ENCODE assay signal across 25 mouse cellular contexts in genomic region chr13:56387374-56387773, GRCm38 (mm10). TPM values are rescaled to one million over a fixed set of nuclear protein-coding genes. Genes with fewer than 3 reads are reported as not detected.
DNase-seq lines count a peak whose midpoint lies in the region; ATAC-seq and TF ChIP-seq lines count a peak whose summit lies in the region.
"Had no signal": no experiment of that assay in that cellular context is flagged by ENCODE, and none has a peak within 500 bp of the region (broad histone marks: within the 10 kb centered on the region; RNA-seq: fewer than 3 reads in every experiment).

No protein-coding gene starts in this region.

- no peak for TF ChIP-seq CTCF in heart, adult 2 months (IDR thresholded peaks at IDR 0.05)
- no peak for TF ChIP-seq CTCF in liver, postnatal 0 days (IDR thresholded peaks at IDR 0.05; ENCODE audit: low read depth)
- no peak for TF ChIP-seq CTCF in hindbrain, postnatal 0 days (IDR thresholded peaks at IDR 0.05; ENCODE audit: low read depth)

- H3K9me3 ChIP-seq in heart, embryonic 12.5 days (replicated peaks): no peaks in the 10 kb centered on the region
- no peaks in the 10 kb centered on the region for H3K9me3 ChIP-seq in intestine, embryonic 16.5 days (ENCODE audit: control insufficient read depth, low read length)
- no peaks in the 10 kb centered on the region for H3K9me3 ChIP-seq in liver, postnatal 0 days (ENCODE audit: low read length)
- no peaks in the 10 kb centered on the region for H3K9me3 ChIP-seq in hindbrain, postnatal 0 days (ENCODE audit: low read length)
- H3K9me3 ChIP-seq: embryonic facial prominence, embryonic 10.5 days; neural tube, embryonic 12.5 days had no signal

- peak; percentile 29 to 39 for DNase-seq in heart, adult 2 months
- peak; percentile 24 to 40 for DNase-seq in kidney, postnatal 4 days
- DNase-seq in kidney, postnatal 14 days: no peak
- peak; percentile 11 for DNase-seq in lung, postnatal 36 days
- no peak for DNase-seq in liver, postnatal 0 days
- no peak for DNase-seq in hindbrain, postnatal 0 days (ENCODE audit: low spot score)
- DNase-seq: adrenal gland, postnatal 10 days; B cell, adult 2 months; cerebellum, adult 18-20 months; kidney, adult 8-10 months; left cerebral cortex, postnatal 4 days; right cerebral cortex, postnatal 14 days; thymus, postnatal 36 days had no signal

- no peak overlapping the region for H3K4me2 ChIP-seq in heart, embryonic 12.5 days
- no peak overlapping the region for H3K4me2 ChIP-seq in intestine, embryonic 16.5 days (ENCODE audit: low read depth, low read length)
- H3K4me2 ChIP-seq in liver, postnatal 0 days (ENCODE audit: low read depth, low read length): no peak overlapping the region
- no peak overlapping the region for H3K4me2 ChIP-seq in hindbrain, postnatal 0 days (ENCODE audit: low read depth, low read length)
- H3K4me2 ChIP-seq: hindbrain, embryonic 13.5 days; liver, embryonic 11.5 days; neural tube, embryonic 12.5 days had no signal

- ATAC-seq in heart, embryonic 12.5 days (ENCODE audit: insufficient number of reproducible peaks, low FRiP score): no peak
- peak; percentile 31; the same call in 1 of the 2 replicates for ATAC-seq in intestine, embryonic 16.5 days
- ATAC-seq in liver, postnatal 0 days: no peak
- no peak for ATAC-seq in hindbrain, postnatal 0 days

- H3K79me2 ChIP-seq in heart, adult 2 months (replicated peaks; ENCODE audit: control insufficient read depth, insufficient read depth, low read length): no peaks in the 10 kb centered on the region

- H3K36me3 ChIP-seq in heart, adult 2 months (ENCODE audit: control insufficient read depth, insufficient read depth, low read length): no peaks in the 10 kb centered on the region
- H3K36me3 ChIP-seq in heart, embryonic 12.5 days: no peaks in the 10 kb centered on the region
- H3K36me3 ChIP-seq in intestine, embryonic 16.5 days (ENCODE audit: control insufficient read depth, insufficient read depth, low read length): no peaks in the 10 kb centered on the region
- no peaks in the 10 kb centered on the region for H3K36me3 ChIP-seq in liver, postnatal 0 days (replicated peaks; ENCODE audit: insufficient read depth, low read length)
- no peaks in the 10 kb centered on the region for H3K36me3 ChIP-seq in hindbrain, postnatal 0 days (ENCODE audit: insufficient read depth, low read length)
- H3K36me3 ChIP-seq: embryonic facial prominence, embryonic 10.5 days; hindbrain, embryonic 13.5 days; neural tube, embryonic 12.5 days had no signal

- WGBS in heart, adult 2 months: 67% methylated on average over 5 of the region's 5 CpGs
- WGBS in heart, embryonic 12.5 days: 75% methylated on average over 5 of the region's 5 CpGs
- 41% methylated on average over 5 of the region's 5 CpGs for WGBS in intestine, embryonic 16.5 days
- 38% methylated on average over 5 of the region's 5 CpGs for WGBS in liver, postnatal 0 days (ENCODE audit: insufficient replicate concordance)
- WGBS in hindbrain, postnatal 0 days: 85% methylated on average over 5 of the region's 5 CpGs

- TF ChIP-seq EP300 in heart, adult 2 months (IDR thresholded peaks at IDR 0.05; ENCODE audit: insufficient read depth, low read depth, low read length): no peak
- no peak for TF ChIP-seq EP300 in liver, postnatal 0 days (IDR thresholded peaks at IDR 0.05; ENCODE audit: low read depth)

- intact Hi-C loops in heart, adult 2 months (cut with DNase I): no loop called here

- H3K27ac ChIP-seq in heart, adult 2 months: no peak overlapping the region
- H3K27ac ChIP-seq in heart, embryonic 12.5 days (ENCODE audit: poor library complexity, severe bottlenecking): no peak overlapping the region
- 0 out of 2 replicates have a peak overlapping the region, but pooled peaks have one; percentile 11 for H3K27ac ChIP-seq in intestine, embryonic 16.5 days (ENCODE audit: low read length)
- no peak overlapping the region for H3K27ac ChIP-seq in liver, postnatal 0 days (ENCODE audit: low read depth)
- no peak overlapping the region for H3K27ac ChIP-seq in hindbrain, postnatal 0 days
- H3K27ac ChIP-seq: embryonic facial prominence, embryonic 10.5 days; hindbrain, embryonic 13.5 days; neural tube, embryonic 12.5 days had no signal

- H3K4me1 ChIP-seq in heart, adult 2 months (ENCODE audit: control insufficient read depth, insufficient read depth, low read length): no peaks in the 10 kb centered on the region
- H3K4me1 ChIP-seq in heart, embryonic 12.5 days (replicated peaks): no peaks in the 10 kb centered on the region
- peaks cover 4% of the 10 kb centered on the region; the same call in 1 of the 2 replicates for H3K4me1 ChIP-seq in intestine, embryonic 16.5 days (ENCODE audit: control insufficient read depth, insufficient read depth, low read length)
- no peaks in the 10 kb centered on the region for H3K4me1 ChIP-seq in liver, postnatal 0 days (ENCODE audit: insufficient read depth)
- no peaks in the 10 kb centered on the region for H3K4me1 ChIP-seq in hindbrain, postnatal 0 days (ENCODE audit: insufficient read depth, low read length)
- H3K4me1 ChIP-seq: neural tube, embryonic 12.5 days had no signal

- no peak overlapping the region for H3K4me3 ChIP-seq in heart, adult 2 months
- H3K4me3 ChIP-seq in heart, embryonic 12.5 days: no peak overlapping the region
- H3K4me3 ChIP-seq in intestine, embryonic 16.5 days (ENCODE audit: low read length): no peak overlapping the region
- no peak overlapping the region for H3K4me3 ChIP-seq in liver, postnatal 0 days (ENCODE audit: low read depth, low read length)
- H3K4me3 ChIP-seq in hindbrain, postnatal 0 days (ENCODE audit: low read length): no peak overlapping the region
- H3K4me3 ChIP-seq: embryonic facial prominence, embryonic 10.5 days; hindbrain, embryonic 13.5 days; neural tube, embryonic 12.5 days had no signal

- no peak overlapping the region for H3K9ac ChIP-seq in heart, adult 2 months (ENCODE audit: low read depth, low read length)
- no peak overlapping the region for H3K9ac ChIP-seq in heart, embryonic 12.5 days
- no peak overlapping the region for H3K9ac ChIP-seq in intestine, embryonic 16.5 days (ENCODE audit: low read depth, low read length)
- H3K9ac ChIP-seq in liver, postnatal 0 days (replicated peaks): no peak overlapping the region
- no peak overlapping the region for H3K9ac ChIP-seq in hindbrain, postnatal 0 days (replicated peaks; ENCODE audit: low read length)
- H3K9ac ChIP-seq: hindbrain, embryonic 13.5 days; neural tube, embryonic 12.5 days had no signal

- no peak for TF ChIP-seq POLR2A in heart, adult 2 months (IDR thresholded peaks at IDR 0.05; ENCODE audit: insufficient read depth, low read depth, low read length)

- no peaks in the 10 kb centered on the region for H3K27me3 ChIP-seq in heart, adult 2 months (ENCODE audit: control insufficient read depth, insufficient read depth, low read length)
- H3K27me3 ChIP-seq in heart, embryonic 12.5 days (replicated peaks): no peaks in the 10 kb centered on the region; the same call in 1 of the 2 replicates
- H3K27me3 ChIP-seq in intestine, embryonic 16.5 days (replicated peaks; ENCODE audit: control insufficient read depth, insufficient read depth, low read length): no peaks in the 10 kb centered on the region
- no peaks in the 10 kb centered on the region for H3K27me3 ChIP-seq in liver, postnatal 0 days (ENCODE audit: insufficient read depth, low read length)
- H3K27me3 ChIP-seq in hindbrain, postnatal 0 days (ENCODE audit: insufficient read depth, low read length): no peaks in the 10 kb centered on the region
- H3K27me3 ChIP-seq: hindbrain, embryonic 13.5 days; neural tube, embryonic 12.5 days had no signal

RNA-seq across cellular contexts. Expression of gene Gm3045, which starts 39.0 kb away (rescaled TPM):
- total RNA-seq in heart, adult 2 months (2021): not detected
- polyA plus RNA-seq in heart, adult 2 months (2012; rRNA removed): not detected in 2 replicates
- not detected in 2 replicates for polyA plus RNA-seq in heart, embryonic 12.5 days (2016; fragmentation: Nextera tagmentation; extraction: Ambion mirVana)
- not detected in 2 replicates for polyA plus RNA-seq in intestine, embryonic 16.5 days (2015; fragmentation: Nextera tagmentation; extraction: Ambion mirVana)
- not detected in 2 replicates for polyA plus RNA-seq in liver, postnatal 0 days (2015; fragmentation: Nextera tagmentation; extraction: Ambion mirVana)
- not detected in 2 replicates for total RNA-seq in hindbrain, postnatal 0 days (2014; rRNA removed)
- not detected in 2 replicates for polyA plus RNA-seq in hindbrain, postnatal 0 days (2015; fragmentation: Nextera tagmentation; extraction: Ambion mirVana)
- total RNA-seq: adrenal gland, postnatal 10 days; layer of hippocampus, adult 8-10 months; left cerebral cortex, adult 18-20 months; left cerebral cortex, postnatal 4 days; megakaryocyte progenitor cell, adult 5-6 weeks; midbrain, postnatal 0 days had no signal
- polyA plus RNA-seq: embryonic facial prominence, embryonic 10.5 days; forebrain, embryonic 14.5 days; heart, embryonic 14.5 days; hindbrain, embryonic 13.5 days; liver, embryonic 11.5 days; midbrain, postnatal 0 days; neural tube, embryonic 12.5 days had no signal

RNA-seq across cellular contexts. Expression of gene Slc25a48, which starts 50.8 kb away (rescaled TPM):
- total RNA-seq in heart, adult 2 months (2021): under 1 TPM; 0.08 to 0.16 TPM
- 0.23 and 0.27 TPM in 2 replicates for polyA plus RNA-seq in heart, adult 2 months (2012; rRNA removed)
- polyA plus RNA-seq in heart, embryonic 12.5 days (2016; fragmentation: Nextera tagmentation; extraction: Ambion mirVana): not detected in 2 replicates
- polyA plus RNA-seq in intestine, embryonic 16.5 days (2015; fragmentation: Nextera tagmentation; extraction: Ambion mirVana): 0.06 TPM in 1 of 2 replicates, not detected in the other
- polyA plus RNA-seq in liver, postnatal 0 days (2015; fragmentation: Nextera tagmentation; extraction: Ambion mirVana): 1.5 and 1.6 TPM in 2 replicates
- 0.07 TPM in 1 of 2 replicates, not detected in the other for total RNA-seq in hindbrain, postnatal 0 days (2014; rRNA removed)
- 0.05 TPM in 1 of 2 replicates, not detected in the other for polyA plus RNA-seq in hindbrain, postnatal 0 days (2015; fragmentation: Nextera tagmentation; extraction: Ambion mirVana)
- total RNA-seq: left cerebral cortex, postnatal 4 days; megakaryocyte progenitor cell, adult 5-6 weeks had no signal
- polyA plus RNA-seq: embryonic facial prominence, embryonic 10.5 days; heart, embryonic 14.5 days; hindbrain, embryonic 13.5 days; neural tube, embryonic 12.5 days had no signal

Comparison
In these comparisons a context has a peak if more than half of its experiments do, and no peak if none do; other contexts are left out.
1. DNase-seq: peak in heart, adult 2 months (2 of 2), kidney, postnatal 4 days (2 of 2) and lung, postnatal 36 days (single experiment); none in kidney, postnatal 14 days (single experiment), liver, postnatal 0 days (single experiment) and hindbrain, postnatal 0 days (single experiment).